Mouse (Mus musculus): ENCODE measurements around the gene Trpv6.
A peak's percentile ranks its signal among the peaks of the same experiment; 100 is the strongest.

Trpv6 gene

DNA sequence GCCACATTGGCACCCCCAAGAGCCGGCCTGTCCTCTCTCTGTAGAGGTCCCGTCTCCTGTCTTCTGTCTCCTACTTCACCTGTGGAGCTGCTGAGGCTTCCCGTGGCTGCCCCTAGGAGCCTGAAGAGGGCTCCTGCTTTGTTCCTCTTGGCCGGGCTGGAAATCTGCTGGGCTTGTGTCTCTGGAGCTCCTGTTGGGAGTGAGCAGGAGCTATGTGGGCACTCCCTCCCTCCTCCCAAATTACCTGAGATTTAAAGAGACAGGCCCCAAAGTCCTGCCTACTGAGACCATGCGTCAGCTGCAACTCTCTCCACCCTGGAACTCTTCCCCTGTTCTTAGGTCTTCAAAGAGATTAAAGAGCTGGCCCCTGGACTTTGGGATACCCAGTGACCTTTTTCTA, at the start of gene Trpv6:
Gene Trpv6, minus strand, starts transcription at position 228 of the 400 bp plus-strand sequence.
- DNase-seq, result no peak

DNA sequence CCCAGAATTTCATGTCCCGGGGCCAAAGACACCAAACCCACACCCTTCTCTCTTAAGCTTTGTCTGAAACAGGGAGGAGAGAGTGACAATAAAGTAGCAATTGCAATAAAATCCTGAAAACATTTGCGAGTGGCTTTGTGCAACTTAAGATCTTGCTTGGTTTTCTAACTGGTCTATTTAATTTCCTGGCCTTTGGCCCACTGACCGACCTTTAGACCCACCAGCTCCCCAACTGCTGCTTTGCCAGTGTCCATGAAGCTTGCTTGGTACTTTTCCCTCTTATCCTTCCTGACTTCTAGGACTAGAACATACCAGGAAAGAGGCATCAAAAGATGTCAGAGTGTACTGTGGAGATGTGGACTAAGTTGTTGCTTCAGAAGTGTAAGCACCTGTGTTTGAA, 49.4 kb upstream of the Trpv6 start:
- DNase-seq, result no peak

DNA sequence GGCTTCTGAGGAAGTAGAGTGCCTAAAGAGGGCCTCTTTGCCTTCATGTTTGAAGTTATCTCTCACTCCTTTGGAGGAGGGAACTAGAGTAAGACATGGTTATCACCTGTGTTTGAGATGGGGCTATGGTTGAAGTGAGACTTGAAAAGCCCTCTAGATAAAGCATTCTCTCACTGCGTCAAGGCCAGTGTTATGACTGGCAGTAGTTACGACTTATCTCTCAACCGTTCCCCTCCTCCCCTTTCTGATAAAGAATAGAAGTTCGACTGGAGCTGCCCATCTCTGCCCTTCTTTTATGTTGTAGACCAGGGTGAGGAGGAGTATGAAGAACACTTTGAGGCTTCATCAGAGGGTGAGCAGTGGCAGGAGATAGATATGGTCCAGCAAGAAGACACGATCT, 48.7 kb upstream of the Trpv6 start:
- no peak for DNase-seq

DNA sequence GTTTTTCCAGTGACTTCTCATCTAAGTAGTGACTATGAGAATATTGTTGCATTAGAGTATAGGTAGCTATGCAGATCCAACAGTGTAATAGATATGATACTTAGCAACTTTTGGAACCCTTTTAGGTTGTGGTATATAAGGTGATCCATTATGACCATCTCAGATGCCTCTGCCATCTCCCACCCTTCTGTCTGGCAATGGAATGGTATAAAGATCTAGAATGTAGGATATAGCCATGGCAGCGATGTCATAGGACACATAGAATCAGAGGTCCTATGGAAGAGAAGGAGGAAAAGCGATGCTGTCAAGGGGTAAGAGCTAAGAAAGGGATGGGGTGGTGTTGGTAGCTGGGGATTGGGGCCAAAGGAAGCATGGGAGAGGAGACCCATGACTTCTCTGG, 47.9 kb upstream of the Trpv6 start, which contains the start of gene Llcfc1:
Gene Llcfc1, plus strand, starts transcription at position 301 of the 400 bp plus-strand sequence.
- no peak for DNase-seq

DNA sequence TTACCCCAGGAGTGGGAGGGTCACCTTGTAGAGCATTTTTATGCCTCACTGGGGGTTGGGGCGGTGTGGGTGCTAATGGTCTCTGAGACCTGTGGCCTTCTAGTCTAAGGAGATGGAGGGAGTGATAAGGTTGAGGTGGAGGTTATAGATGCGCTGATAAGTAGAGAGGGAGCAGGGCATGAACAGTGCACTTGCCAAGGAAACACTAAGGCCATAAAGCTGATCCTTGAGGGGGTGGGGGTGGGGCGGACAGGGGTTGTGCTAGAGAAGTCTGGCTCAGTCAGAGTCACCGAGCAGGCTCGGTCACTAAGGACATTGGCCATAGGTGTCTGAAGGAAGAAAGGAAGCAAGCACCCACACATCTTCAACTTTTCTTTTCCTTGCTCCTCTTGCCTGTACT, 45.5 kb upstream of the Trpv6 start:
- no peak for DNase-seq

DNA sequence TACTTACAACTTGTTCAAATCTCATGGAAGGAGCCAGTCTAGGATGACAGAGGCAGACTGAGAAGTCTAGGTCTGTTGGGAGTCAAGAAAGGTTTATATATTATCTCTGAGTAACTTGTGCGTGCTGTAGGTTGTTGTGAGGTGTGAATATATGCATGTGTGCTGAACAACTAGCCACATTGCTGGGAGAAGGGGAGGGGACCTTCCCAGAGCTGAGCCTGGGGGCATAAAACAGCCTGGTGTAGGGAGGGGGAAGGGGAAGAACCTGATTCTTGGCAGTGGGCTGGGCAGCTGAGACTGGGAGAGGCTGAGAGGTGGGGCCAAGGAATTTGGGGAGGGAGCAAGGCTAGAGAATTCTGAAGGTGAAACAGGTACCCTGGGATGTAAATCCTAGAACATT, 44.5 kb upstream of the Trpv6 start, which contains the start of gene Trpv5:
Gene Trpv5, minus strand, starts transcription at position 101 of the 400 bp plus-strand sequence.
- peak; percentile 2 for DNase-seq

DNA sequence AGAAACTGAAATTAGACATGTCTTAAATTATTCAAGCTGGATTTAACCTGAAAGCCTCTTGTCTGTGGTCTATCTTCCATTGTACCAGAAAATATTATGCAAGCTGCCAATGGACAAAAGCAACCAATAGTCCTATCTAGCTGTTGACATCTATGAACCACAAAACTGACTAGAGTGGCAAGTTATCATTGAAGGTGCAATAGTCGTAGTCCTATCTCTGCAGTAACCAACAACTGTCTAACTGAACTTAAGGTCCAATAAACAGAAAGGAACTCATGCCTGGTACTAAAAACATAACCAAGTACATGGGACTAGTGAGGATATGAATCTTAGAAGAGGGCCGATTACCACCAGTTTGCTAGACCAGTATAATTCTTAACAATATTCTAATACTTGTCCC, 40.3 kb upstream of the Trpv6 start:
- no peak for DNase-seq

DNA sequence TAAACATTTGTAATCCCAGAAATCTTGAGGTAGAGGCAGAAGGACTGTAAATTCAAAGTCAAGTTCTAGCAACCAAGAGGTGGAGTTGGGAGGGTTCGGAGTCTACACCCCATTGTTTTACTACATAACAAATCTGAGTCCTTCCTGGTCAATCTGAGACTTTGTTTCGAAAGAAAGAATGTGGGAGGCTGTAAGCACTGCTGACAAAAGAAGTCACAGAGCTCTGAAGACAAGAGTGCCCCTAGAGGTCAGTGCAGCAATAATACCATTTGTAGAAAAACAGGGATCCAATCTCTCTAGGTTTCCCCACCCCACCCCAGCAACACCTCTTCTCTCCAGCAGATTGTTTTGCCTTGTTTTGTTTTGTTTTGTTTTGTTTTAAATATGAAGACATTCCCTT, 26.1 kb upstream of the Trpv6 start:
- peak; percentile 6 for DNase-seq

DNA sequence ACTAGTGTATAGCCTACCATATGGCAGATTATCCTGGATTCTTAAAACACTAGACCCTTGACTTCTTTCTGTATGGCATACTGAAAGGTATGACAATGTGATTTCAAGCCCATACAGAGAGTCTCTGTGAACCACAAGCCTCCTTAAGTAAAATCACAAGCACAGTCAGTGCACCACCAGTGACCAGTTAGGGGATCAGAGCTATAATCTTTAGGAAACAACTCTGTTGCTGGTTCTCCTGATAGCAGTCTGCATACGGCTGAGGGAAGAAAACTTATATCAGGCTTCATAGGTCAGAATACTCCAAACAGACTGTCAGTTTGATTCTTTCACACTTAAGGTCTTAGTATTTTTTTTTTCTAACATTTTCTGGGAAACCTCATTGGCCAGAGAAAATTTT, 22.3 kb upstream of the Trpv6 start:
- DNase-seq, result no peak

DNA sequence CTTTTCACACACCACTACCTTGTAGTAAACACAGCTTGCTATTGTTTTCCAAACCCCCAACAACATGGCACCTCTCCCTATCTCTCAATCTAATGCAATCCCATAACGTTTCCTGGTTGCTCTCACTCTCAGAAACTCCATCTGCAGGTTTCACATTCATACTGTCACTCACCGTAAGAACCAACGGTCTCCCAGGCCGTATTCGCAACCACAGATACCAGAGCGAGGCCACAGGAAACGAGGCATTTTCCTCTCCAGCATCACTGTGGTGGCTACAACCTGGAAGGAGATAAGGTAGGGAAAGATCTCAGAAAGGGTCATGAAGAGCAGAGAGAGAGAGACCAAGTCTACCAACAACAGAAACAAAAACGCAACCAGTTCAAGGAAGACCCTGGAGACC, 18.4 kb upstream of the Trpv6 start:
- DNase-seq, result no peak

DNA sequence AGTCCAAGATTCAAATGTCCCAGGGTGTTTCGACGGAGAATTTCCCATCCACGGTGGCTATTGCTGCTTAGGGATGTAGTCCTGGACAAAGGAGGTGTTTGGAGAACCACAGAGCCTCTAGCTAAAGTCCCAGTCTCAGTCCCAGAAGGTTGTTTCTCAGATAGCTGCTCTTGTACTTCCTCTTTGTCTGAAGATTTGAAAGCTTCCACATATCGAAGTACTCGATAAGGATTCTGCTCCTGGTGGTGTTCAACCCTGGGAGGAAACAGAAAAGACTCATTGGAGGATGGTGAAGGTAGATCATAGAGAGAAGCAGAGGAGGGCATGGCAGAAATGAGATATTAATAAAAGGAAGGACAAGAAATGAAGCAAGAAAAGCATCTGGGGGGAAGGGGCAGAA, 17.0 kb upstream of the Trpv6 start:
- DNase-seq, result no peak

DNA sequence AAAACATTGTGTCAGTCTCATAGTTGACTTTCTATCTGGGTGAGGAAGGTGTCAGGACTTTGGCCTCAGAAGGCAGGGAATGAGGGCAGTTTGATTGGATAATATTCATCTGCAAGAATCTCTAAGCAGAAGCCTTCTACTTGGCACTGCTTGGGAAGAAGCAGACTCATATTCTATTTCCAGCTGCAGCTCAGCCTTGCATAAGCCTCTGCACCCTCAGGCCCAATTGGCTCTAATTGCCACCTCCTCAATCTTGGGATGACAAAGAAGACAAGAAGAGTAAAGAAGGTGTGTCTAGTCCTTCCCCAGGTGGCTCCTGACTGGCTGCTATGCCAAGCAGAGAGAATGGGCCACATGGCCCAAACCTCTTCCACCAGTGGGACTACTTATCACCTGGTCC, 10.5 kb upstream of the Trpv6 start:
- no peak for DNase-seq

DNA sequence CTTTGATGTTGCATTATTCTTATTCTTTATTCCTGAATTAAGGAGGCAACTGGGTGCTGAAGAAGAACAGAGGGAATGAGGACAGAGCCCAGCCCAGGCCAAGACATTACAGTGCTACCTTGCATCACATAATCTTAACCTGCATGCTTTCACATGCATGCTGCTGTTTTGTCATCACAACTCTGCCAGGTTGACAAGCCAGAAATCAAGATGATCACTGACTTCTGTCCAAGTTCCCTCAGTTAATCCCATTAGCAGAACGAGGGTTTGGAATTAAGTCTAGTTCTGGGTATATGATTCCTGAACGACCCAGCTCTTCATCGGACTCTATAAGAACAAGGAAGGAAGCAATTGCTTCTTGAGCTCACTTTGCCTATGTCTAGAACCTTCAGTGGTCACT, 10.0 kb upstream of the Trpv6 start:
- no peak for DNase-seq

DNA sequence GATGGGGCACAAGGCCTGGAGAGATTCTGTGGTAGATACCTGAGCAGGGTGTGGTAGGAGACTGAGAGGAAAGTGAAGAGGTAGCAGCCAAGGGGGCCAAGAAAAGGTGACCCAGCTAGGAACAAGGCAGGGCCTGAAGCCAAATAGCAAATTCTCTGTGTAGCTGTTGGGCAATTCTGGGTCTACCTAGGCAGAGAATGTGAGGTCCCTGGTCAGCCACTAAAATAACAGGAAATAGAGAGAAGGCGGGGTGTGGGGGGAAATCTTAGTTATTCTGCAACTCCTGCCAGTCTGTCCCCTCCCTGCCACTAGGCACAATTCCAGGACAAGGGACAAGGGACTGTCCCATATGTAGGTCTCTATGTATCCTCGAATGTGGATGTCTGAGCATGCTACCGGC, 7.0 kb upstream of the Trpv6 start:
- no peak for DNase-seq

DNA sequence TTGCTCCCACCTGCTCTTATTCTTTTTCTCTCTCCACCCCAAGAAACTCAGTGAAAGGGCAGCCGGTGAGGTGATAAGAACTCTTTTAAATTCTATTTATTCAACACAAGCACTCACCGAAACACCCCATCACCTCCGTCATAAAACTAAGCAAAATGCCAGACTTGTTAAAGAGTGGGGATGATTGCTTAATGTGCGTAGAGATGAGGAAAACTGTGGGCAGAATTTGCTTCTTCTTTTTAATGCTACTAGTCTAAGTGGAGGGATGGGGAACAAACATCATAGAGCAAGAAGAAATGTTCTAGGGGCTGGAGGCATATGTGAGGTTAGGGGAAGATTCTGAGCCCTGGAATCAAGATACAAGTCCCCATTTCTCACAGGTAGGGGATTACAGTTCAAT, 6.6 kb upstream of the Trpv6 start:
- no peak for DNase-seq

DNA sequence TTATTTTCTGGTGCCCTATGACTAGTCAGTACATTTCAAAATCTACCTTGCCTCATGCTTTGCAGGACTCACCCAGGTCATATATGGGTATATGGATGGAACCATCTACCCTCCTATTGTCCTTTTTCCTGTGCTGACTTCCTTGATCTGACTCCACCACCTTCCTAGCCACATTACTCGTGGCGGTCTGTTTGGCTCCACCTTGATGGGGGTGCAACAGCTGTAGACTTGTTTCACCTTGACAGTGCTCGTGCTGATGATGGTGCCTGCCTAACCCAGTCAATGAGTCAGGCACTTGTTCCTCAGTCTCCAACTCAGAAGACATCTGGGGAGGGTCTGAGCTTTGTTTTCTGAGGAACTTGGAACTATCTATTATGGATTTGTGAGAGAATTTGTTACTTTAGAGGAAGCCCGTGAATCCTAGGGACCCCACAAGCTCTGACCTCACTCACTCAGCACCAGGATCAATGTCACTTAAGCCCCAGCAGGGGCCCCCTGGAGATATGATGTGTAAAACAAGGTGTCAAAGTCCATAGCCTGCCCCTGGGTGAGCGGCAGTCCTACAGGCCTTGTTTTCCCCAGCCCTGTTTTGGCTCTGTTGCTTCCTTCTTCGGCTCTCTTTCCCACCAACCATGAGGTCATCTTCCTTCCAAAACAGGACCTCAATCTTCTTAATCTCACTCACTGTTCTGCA, 5.1 kb upstream of the Trpv6 start:
- DNase-seq, result no peak

DNA sequence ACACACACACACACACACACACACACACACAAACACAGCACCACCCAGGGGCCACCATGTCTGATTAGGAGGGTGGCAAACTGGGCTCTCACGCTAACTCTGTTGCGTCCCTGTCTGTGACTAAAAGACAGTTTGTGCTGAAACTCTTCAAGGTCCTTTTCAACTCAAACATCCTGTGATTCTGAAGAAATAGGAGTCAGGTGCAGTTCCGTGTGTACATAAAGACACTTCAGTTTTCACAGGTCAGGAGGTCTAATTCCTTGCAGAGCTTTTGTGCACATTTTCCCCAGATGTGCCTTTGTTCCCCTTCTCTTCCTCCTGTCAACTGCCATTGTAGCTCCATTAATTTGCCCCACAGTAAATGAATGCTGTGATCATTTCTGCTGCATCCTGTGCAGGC, 4.2 kb upstream of the Trpv6 start:
- no peak for DNase-seq

DNA sequence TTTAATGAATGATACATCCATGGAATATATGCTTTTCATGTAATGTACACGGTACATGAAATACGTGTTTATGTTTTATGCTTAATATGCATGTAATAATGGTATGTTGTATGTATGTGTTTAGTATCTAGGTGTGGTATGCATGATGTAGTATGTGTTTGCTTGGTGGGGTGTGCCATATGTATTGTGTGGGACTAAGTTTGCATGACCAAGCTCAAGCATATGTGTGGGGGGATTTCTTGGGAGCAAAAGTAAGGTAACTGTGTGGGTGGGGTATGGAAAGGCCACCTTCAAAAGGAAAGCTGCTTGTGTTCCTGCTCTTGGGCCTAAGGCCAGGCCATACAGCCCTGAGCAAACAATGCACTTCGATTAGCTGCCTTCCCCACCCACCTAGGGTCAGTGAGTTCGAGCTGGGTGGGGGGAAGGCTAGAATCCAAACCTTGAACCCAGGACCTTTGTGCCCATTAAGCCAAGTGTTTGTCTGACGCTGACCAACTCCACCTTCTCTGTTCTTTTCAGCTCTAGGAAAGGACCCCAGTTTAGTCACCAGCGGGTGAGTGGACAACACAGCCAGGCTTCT, 1.8 kb upstream of the Trpv6 start:
- no peak for DNase-seq

DNA sequence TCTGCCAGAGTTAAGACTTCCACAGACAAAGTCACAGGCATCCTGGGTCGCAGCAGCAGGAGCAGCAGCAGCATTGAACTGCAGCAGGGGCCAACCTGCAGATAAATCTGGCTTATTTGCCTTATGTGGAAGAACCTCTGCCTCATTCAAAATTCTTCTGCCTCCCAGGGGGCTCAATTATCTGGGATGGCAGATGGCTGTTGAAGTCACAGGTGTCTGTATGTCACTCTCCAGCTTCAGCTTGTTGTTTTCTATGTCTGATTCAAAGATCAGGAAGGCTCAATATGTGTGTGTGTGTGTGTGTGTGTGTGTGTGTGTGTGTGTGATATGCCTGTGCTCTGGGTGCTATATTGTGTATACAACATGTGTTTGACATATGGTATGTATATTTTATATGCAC, 1.2 kb upstream of the Trpv6 start:
- no peak for DNase-seq

DNA sequence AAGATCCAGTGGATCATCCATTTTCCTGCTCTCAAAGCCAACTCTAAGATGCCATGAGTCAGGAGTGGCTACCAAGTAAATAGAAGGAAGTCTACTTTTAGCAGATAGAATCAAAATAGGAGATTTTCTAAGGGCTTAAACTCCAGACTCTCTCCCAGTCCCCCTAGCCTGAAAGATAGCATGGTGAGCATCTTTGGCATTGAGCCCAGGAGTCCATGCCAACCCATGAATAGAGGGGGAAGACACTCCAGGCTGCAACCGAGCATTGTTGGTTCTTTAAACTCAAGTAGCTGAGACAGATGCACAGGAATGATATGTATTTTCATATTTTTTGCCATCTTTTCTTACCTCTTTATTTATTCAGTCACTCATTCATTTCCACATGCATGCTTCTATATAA, 994 bp downstream of the Trpv6 start:
- no peak for DNase-seq

DNA sequence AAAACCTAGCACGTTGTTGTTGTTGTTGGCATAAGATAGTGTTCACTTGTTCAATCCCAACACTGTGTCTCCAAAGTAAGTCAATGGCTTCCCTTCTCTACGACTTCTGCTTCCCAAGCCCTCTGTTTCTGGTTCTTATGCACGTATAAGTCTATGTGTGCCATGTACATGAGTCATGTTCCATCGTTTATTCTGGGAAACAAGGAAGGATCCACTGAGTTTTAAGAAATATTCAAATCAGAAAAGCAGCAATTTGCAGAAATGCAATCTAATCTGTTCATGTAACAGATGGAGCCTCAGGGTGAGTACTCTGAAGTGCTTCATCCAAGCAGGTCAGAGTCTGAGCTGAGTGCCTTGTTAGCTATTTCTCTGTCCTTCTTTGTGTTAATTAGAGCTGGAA, 4.7 kb downstream of the Trpv6 start:
- DNase-seq, result no peak

DNA sequence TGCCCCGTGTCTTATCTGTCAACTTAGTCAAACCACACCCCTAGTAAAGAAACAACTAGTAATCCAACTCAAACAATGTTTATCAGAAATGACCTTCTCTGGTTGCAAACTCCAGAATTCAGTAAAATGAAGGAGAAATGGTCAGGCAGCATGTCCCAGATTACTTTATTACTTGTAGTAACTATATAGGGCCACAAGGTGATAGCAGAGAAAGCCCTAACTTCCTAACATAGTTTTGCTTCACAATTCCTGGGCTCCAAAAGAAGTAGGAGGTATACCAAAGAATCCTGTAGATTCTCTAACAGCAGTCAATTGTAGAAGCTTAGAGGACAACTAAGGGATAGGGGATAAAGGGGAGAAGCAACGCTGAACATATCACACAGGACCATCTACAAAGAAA, 5.4 kb downstream of the Trpv6 start:
- DNase-seq, result no peak

DNA sequence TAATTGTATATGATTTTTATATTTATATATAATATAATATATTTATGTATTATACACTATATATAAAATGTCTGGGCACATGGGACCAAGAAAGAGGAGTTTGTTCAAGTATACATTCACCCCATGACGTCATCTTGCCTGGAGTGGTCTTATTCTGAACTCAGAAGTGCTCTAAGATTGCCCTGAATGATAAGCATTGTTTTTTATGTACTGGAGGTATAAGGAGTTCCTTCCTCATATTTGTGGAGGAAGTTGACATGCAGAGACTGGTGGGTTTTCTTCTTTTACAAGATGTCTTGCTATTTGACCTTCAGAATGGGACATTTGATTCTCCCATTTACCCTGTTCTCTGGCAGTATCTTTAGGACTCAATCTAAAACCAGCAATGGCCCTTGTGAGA, 8.0 kb downstream of the Trpv6 start:
- no peak for DNase-seq

DNA sequence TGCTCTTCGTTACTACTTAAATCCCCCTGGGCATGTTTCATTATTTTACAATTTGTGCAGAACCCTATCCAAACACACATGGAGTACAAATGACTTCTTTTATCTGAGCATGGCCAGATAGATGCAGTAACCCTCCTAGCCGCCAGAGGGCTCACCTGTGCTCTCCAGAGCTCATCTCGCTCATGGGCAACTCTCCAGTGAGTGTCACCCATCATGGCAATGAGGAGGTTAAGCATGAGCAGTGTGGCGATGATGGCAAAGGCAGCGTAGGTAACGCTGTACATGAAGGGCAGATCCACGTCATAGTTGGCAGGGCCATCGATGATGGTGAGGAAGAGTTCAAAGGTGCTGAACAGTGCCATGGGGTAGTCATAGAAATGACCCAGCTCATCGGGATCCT, 13.5 kb downstream of the Trpv6 start:
- DNase-seq, result no peak

Measured in kidney, postnatal 14 days (tissue).